Mouse (Mus musculus) forebrain, embryonic 15.5 days (tissue): ENCODE measurements around the gene Dus2. TPM values are rescaled to one million over a fixed set of nuclear protein-coding genes. Genes with fewer than 3 reads are reported as not detected.

Experiments used
- ATAC-seq: fragments of 200-750 bp; cut with Nextera tagmentation; replicated peaks from 2 replicates; pipeline ENCODE4 v1.8.0; 2017; ENCODE audit warnings: mild to moderate bottlenecking, moderate TSS enrichment, moderate library complexity
- H3K27ac ChIP-seq: fragments of 300-500 bp; sonication (generic); replicated peaks from 2 replicates; pipeline ENCODE4 v1.5.1; 2015; ENCODE audit warnings: mild to moderate bottlenecking, inconsistent platforms
- H3K27me3 ChIP-seq: fragments of 300-500 bp; sonication (generic); 2 replicates; pipeline ENCODE4 v1.6.1; 2015; ENCODE audit warnings: inconsistent platforms
- H3K36me3 ChIP-seq: fragments of 300-500 bp; sonication (generic); 2 replicates; pipeline ENCODE4 v1.6.1; 2015; ENCODE audit warnings: mild to moderate bottlenecking, inconsistent platforms
- H3K4me1 ChIP-seq: fragments of 300-500 bp; sonication (generic); 2 replicates; pipeline ENCODE4 v1.6.1; 2015; ENCODE audit warnings: inconsistent platforms
- H3K4me2 ChIP-seq: fragments of 300-500 bp; sonication (generic); replicated peaks from 2 replicates; pipeline ENCODE4 v1.6.1; 2015; ENCODE audit warnings: mild to moderate bottlenecking, inconsistent platforms
- H3K4me3 ChIP-seq: fragments of 300-500 bp; sonication (generic); 2 replicates; pipeline ENCODE4 v1.5.1; 2015; ENCODE audit warnings: mild to moderate bottlenecking, inconsistent platforms
- H3K9ac ChIP-seq: fragments of 300-500 bp; sonication (generic); replicated peaks from 2 replicates; pipeline ENCODE4 v1.6.1; 2015; ENCODE audit warnings: mild to moderate bottlenecking, inconsistent platforms
- H3K9me3 ChIP-seq: fragments of 300-500 bp; sonication (generic); 2 replicates; pipeline ENCODE4 v1.6.1; 2016; ENCODE audit warnings: inconsistent platforms
- WGBS: fragments of 180-500 bp; shearing (Covaris S2); methylation state at CpG from one replicate; pipeline ENCODE4 v1.1.7; 2015; ENCODE audit warnings: mixed read lengths; 5-methylcytosine and 5-hydroxymethylcytosine counted together
- polyA plus RNA-seq: library from polyadenylated mRNA; unstranded; fragments of >200 nt; fragmentation: Nextera tagmentation; extraction: Ambion mirVana; gene quantifications from 2 replicates; pipeline ENCODE4 v1.2.1, GENCODE M21; 2015

Gene Dus2
- polyA plus RNA-seq, 1 experiment from 2014 or later = 24.1 TPM

- Histone ChIP-seq H3K4me3 (no peak overlapping the region), H3K36me3 (peaks cover 9% of the 10 kb centered on the region; the same call in 1 of the 2 replicates), H3K27ac (no peak overlapping the region), H3K27me3 (no peaks in the 10 kb centered on the region), H3K4me2 (no peak overlapping the region), H3K4me1 (peaks cover 7% of the 10 kb centered on the region), H3K9ac (no peak overlapping the region), H3K9me3 (no peaks in the 10 kb centered on the region)
- 94% methylated on average over 6 of the region's 6 CpGs for WGBS
- ATAC-seq = no peak
These were observed 25.1 kb downstream of the Dus2 start for GRCm38 (mm10) chr8:106016284-106016683.

DNA sequence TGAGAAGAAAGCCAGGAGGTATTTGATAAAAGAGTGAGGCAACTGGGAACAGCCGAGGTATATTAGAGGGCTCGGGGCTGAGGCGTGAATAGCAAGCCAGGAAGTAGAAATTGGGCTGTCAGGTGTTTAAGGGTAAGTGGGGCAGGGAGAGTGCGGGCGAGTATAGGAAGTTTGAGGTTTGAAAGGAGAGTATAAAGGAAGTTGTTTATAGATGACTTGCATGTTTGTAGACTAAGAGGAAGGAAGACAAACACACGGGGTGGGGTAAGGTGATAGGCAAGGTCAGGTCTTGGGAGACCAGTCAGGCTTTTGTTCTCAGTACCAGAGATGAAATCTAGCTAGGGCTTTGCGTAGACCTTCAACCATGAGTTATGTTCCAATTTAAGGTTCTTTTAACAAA lies 26.0 kb downstream of the Dus2 start:
- no peak overlapping the region for H3K4me2 ChIP-seq
- ATAC-seq = no peak
- no peak overlapping the region for H3K4me3 ChIP-seq
- peaks cover under 1% of the 10 kb centered on the region for H3K4me1 ChIP-seq
- no peaks in the 10 kb centered on the region for H3K27me3 ChIP-seq
- H3K9ac ChIP-seq = no peak overlapping the region
- 89% methylated on average over 7 of the region's 7 CpGs for WGBS
- no peaks in the 10 kb centered on the region for H3K9me3 ChIP-seq
- H3K36me3 ChIP-seq = peaks cover 9% of the 10 kb centered on the region; the same call in 1 of the 2 replicates
- H3K27ac ChIP-seq = no peak overlapping the region

- WGBS = 86% methylated on average over 3 of the region's 3 CpGs
- no peak for ATAC-seq
These were observed 26.9 kb downstream of the Dus2 start for GRCm38 (mm10) chr8:106018039-106018438.

GRCm38 (mm10) chr8:106022483-106022882 lies 31.3 kb downstream of the Dus2 start:
- Histone ChIP-seq H3K4me2 (no peak overlapping the region), H3K4me1 (no peaks in the 10 kb centered on the region), H3K27ac (no peak overlapping the region), H3K9me3 (no peaks in the 10 kb centered on the region), H3K9ac (no peak overlapping the region), H3K4me3 (no peak overlapping the region), H3K36me3 (0 out of 2 replicates have a peak, but pooled peaks cover 2% of the 10 kb centered on the region), H3K27me3 (no peaks in the 10 kb centered on the region)
- peak; percentile 57; the same call in 1 of the 2 replicates for ATAC-seq

More at GRCm38 (mm10) chr8:106018039-106018438, 26.9 kb downstream of the Dus2 start:
- no peaks in the 10 kb centered on the region for H3K9me3 ChIP-seq
- H3K36me3 ChIP-seq = peaks cover 9% of the 10 kb centered on the region; the same call in 1 of the 2 replicates
- H3K4me2 ChIP-seq = no peak overlapping the region
- no peak overlapping the region for H3K4me3 ChIP-seq
- H3K9ac ChIP-seq = no peak overlapping the region
- H3K27me3 ChIP-seq = no peaks in the 10 kb centered on the region
- no peak overlapping the region for H3K27ac ChIP-seq
- H3K4me1 ChIP-seq = no peaks in the 10 kb centered on the region

- Histone ChIP-seq H3K27me3 (no peaks in the 10 kb centered on the region), H3K9ac (no peak overlapping the region), H3K36me3 (0 out of 2 replicates have a peak, but pooled peaks cover 7% of the 10 kb centered on the region), H3K4me3 (no peak overlapping the region), H3K4me2 (no peak overlapping the region), H3K27ac (no peak overlapping the region), H3K4me1 (no peaks in the 10 kb centered on the region), H3K9me3 (no peaks in the 10 kb centered on the region)
- 92% methylated on average over 10 of the region's 10 CpGs for WGBS
- no peak for ATAC-seq
These were observed 47.6 kb downstream of the Dus2 start for GRCm38 (mm10) chr8:106038721-106039120.

DNA sequence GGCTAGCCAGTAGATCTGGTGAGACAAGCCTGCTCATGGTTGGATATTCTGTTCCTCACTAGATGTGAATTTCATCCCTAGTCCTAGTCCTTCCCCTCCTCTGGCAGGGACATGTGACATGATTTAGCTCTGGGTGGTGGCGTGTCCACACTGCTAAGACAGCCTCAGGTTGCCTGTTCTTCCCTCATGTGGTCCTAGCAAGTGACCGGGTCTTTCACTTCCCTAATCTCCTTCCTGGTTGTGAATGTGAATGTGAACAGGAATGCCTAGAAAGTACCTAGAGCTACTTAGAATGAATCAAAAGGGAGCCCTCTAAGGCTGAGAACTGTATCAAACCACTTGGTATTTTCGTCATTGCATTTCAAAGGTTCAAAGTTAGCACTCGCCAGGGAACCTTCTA lies 48.5 kb downstream of the Dus2 start:
- Histone ChIP-seq H3K36me3 (0 out of 2 replicates have a peak, but pooled peaks cover 7% of the 10 kb centered on the region), H3K4me1 (no peaks in the 10 kb centered on the region), H3K9me3 (no peaks in the 10 kb centered on the region), H3K4me3 (no peak overlapping the region), H3K9ac (no peak overlapping the region), H3K27ac (no peak overlapping the region), H3K4me2 (no peak overlapping the region), H3K27me3 (no peaks in the 10 kb centered on the region)
- ATAC-seq = no peak
- 89% methylated on average over 4 of the region's 4 CpGs for WGBS

- 0 out of 2 replicates have a peak, but pooled peaks cover 7% of the 10 kb centered on the region for H3K36me3 ChIP-seq
- H3K9ac ChIP-seq = no peak overlapping the region
- no peak for ATAC-seq
- H3K4me2 ChIP-seq = no peak overlapping the region
- no peaks in the 10 kb centered on the region for H3K27me3 ChIP-seq
- no peak overlapping the region for H3K4me3 ChIP-seq
- WGBS = 76% methylated on average over 4 of the region's 4 CpGs
- H3K9me3 ChIP-seq = no peaks in the 10 kb centered on the region
- no peak overlapping the region for H3K27ac ChIP-seq
- H3K4me1 ChIP-seq = no peaks in the 10 kb centered on the region
These were observed 49.1 kb downstream of the Dus2 start for GRCm38 (mm10) chr8:106040218-106040617.

DNA sequence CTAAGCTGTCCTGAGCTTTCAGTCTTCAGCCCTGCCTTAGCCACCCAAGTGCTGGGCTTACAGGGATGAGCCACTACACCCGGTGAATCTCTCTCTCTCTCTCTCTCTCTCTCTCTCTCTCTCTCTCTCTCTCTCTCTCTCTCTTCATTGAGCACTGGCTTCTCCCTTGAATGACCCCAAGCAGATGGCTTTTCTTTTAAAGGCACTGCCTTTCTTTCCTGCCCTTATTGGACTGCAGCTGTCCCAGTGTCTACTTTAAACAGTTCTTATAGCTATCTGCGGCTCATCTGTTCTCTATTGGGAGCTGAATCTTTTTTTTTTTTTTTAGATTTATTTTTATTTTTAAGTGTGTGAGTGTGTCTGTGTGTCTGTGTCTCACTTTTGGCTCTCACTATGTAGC lies 51.9 kb downstream of the Dus2 start:
- WGBS = 69% methylated on average over 2 of the region's 2 CpGs
- no peak overlapping the region for H3K4me3 ChIP-seq
- H3K27me3 ChIP-seq = no peaks in the 10 kb centered on the region
- no peak for ATAC-seq
- H3K36me3 ChIP-seq = peaks cover 4% of the 10 kb centered on the region; the same call in 1 of the 2 replicates
- no peak overlapping the region for H3K9ac ChIP-seq
- no peaks in the 10 kb centered on the region for H3K4me1 ChIP-seq
- no peak overlapping the region for H3K4me2 ChIP-seq
- no peaks in the 10 kb centered on the region for H3K9me3 ChIP-seq
- no peak overlapping the region for H3K27ac ChIP-seq

DNA sequence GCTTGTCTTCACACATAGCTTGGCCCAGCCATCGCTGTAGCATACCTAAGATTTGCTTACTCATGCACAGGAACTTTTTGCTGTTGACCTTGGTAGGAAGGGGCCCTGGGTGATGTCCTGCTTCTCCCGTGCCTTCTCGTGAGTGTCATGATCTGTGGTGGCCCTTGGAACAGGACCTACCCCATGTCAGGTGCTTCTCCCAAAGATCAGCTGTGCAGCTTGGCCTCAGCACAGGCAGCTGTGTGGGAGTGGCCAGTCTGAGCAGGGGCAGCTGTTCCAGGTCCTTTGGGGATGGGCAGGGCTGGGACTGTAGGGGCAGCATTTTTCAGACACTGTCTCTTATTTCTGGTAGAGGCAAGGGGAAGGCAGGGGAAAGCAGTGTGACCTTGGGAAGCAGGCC lies 53.0 kb downstream of the Dus2 start:
- no peaks in the 10 kb centered on the region for H3K9me3 ChIP-seq
- H3K27ac ChIP-seq = no peak overlapping the region
- peaks cover 4% of the 10 kb centered on the region; the same call in 1 of the 2 replicates for H3K36me3 ChIP-seq
- 89% methylated on average over 3 of the region's 3 CpGs for WGBS
- H3K4me2 ChIP-seq = no peak overlapping the region
- no peak overlapping the region for H3K4me3 ChIP-seq
- no peaks in the 10 kb centered on the region for H3K27me3 ChIP-seq
- H3K4me1 ChIP-seq = no peaks in the 10 kb centered on the region
- no peak overlapping the region for H3K9ac ChIP-seq
- no peak for ATAC-seq

GRCm38 (mm10) chr8:106046872-106047559 lies 55.9 kb downstream of the Dus2 start:
- H3K27ac ChIP-seq = no peak overlapping the region
- H3K9ac ChIP-seq = no peak overlapping the region
- ATAC-seq = no peak
- peaks cover 7% of the 10 kb centered on the region; the same call in 1 of the 2 replicates for H3K36me3 ChIP-seq
- 93% methylated on average over 11 of the region's 11 CpGs for WGBS
- H3K9me3 ChIP-seq = no peaks in the 10 kb centered on the region
- no peak overlapping the region for H3K4me3 ChIP-seq
- no peak overlapping the region for H3K4me2 ChIP-seq
- no peaks in the 10 kb centered on the region for H3K27me3 ChIP-seq
- H3K4me1 ChIP-seq = no peaks in the 10 kb centered on the region

DNA sequence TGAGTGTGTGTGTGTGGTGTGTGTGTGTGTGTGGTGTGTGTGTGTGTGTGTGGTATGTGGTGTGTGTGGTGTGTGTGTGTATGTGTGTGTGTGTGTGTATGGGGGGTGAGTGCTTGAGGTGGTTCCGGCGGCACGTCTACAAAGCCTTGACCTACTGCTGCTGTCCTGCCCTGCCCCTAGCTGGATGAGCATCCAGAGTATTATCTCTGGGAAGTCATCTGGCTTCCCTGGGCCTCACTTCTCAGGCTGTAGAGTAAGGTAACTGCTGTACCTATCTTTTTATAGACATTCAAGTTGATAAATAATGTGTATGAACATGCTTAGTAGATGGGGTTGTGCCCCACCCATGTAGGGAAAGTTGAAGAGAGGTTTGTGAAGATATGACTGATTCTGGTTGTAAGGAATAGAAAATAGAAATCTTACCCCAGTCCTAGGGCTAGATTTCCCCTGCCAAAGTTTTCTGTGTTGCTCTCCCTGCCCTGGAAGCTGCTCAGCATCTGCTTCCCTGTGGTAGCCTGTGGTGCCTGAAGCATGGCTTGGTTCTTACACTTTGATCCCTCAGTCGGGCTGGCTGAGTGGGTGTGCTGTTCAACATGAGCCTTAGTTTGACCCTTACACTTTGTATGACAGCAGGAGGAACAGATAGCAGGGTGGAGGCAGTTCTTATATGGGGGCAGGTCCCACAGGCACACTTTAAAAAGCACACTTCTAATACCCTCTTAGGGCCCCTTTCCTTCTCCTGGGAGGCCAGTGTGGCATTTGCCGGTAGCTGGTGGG lies 56.9 kb downstream of the Dus2 start:
- no peaks in the 10 kb centered on the region for H3K4me1 ChIP-seq
- peaks cover 12% of the 10 kb centered on the region; the same call in 1 of the 2 replicates for H3K36me3 ChIP-seq
- H3K27me3 ChIP-seq = no peaks in the 10 kb centered on the region
- 90% methylated on average over 5 of the region's 5 CpGs for WGBS
- H3K27ac ChIP-seq = no peak overlapping the region
- no peak for ATAC-seq
- H3K4me2 ChIP-seq = no peak overlapping the region
- H3K4me3 ChIP-seq = no peak overlapping the region
- no peaks in the 10 kb centered on the region for H3K9me3 ChIP-seq
- no peak overlapping the region for H3K9ac ChIP-seq

DNA sequence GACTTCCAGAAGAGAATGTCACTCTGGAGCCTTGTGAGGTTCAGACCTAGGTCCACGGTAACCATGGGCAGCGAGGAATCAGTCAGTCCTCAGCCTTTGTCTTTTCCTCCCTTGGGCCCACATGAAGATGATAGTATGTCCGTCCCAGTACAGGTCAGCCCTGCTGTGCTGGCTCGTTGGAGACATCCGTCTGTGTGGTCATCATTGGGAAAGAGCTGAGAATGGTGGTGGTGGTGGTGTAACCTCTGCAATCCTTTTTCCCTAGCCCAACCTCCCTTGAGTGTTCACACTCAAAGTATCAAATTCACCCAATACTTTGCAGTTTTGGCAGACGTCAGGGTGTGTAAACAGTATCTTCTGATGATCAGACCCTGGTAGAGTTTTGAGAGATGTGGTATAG lies 58.7 kb downstream of the Dus2 start:
- H3K27me3 ChIP-seq = no peaks in the 10 kb centered on the region
- peaks cover 20% of the 10 kb centered on the region for H3K36me3 ChIP-seq
- H3K4me2 ChIP-seq = no peak overlapping the region
- WGBS = 89% methylated on average over 6 of the region's 6 CpGs
- H3K9ac ChIP-seq = no peak overlapping the region
- H3K9me3 ChIP-seq = no peaks in the 10 kb centered on the region
- H3K4me3 ChIP-seq = no peak overlapping the region
- H3K27ac ChIP-seq = no peak overlapping the region
- H3K4me1 ChIP-seq = no peaks in the 10 kb centered on the region
- ATAC-seq = no peak
